Comparison of ENCODE assay signal across 14 mouse cellular contexts in genomic region chr7:115691091-115691490, GRCm38 (mm10).
"Had no signal": no experiment of that assay in that cellular context is flagged by ENCODE, and none has a peak within 500 bp of the region (broad histone marks: within the 10 kb centered on the region; RNA-seq: fewer than 3 reads in every experiment).

No protein-coding gene starts in this region.

- H3K4me1 ChIP-seq: midbrain, embryonic 15.5 days; neural tube, embryonic 12.5 days; stomach, embryonic 15.5 days had no signal

- H3K27ac ChIP-seq: layer of hippocampus, adult 2 months; limb, embryonic 13.5 days; liver, embryonic 14.5 days; midbrain, embryonic 15.5 days; neural tube, embryonic 12.5 days; stomach, embryonic 15.5 days had no signal

- H3K36me3 ChIP-seq: limb, embryonic 13.5 days; midbrain, embryonic 15.5 days; neural tube, embryonic 12.5 days; stomach, embryonic 15.5 days had no signal

- H3K9me3 ChIP-seq: limb, embryonic 13.5 days; midbrain, embryonic 15.5 days; neural tube, embryonic 12.5 days; stomach, embryonic 15.5 days had no signal

- H3K4me2 ChIP-seq: limb, embryonic 13.5 days; midbrain, embryonic 15.5 days; neural tube, embryonic 12.5 days; stomach, embryonic 15.5 days had no signal

- H3K27me3 ChIP-seq: limb, embryonic 13.5 days; midbrain, embryonic 15.5 days; neural tube, embryonic 12.5 days; stomach, embryonic 15.5 days had no signal

- DNase-seq: kidney, adult 8-10 months; kidney, postnatal 10 days; kidney, postnatal 4 days; lung, adult 2 months; lung, postnatal 36 days; right cerebral cortex, postnatal 14 days; thymus, postnatal 4 days had no signal

- H3K9ac ChIP-seq: limb, embryonic 13.5 days; liver, embryonic 14.5 days; midbrain, embryonic 15.5 days; neural tube, embryonic 12.5 days; stomach, embryonic 15.5 days had no signal

- ATAC-seq: lung, postnatal 0 days; midbrain, embryonic 15.5 days had no signal

- H3K4me3 ChIP-seq: layer of hippocampus, adult 2 months; limb, embryonic 13.5 days; midbrain, embryonic 15.5 days; neural tube, embryonic 12.5 days; stomach, embryonic 15.5 days had no signal
